Mouse (Mus musculus): Measurements from ENCODE around the gene App.

Gene App

GRCm38 (mm10) chr16:84989476-84989875 lies 184.1 kb downstream of the App start:
- no peak for ATAC-seq (ENCODE audit: insufficient number of reproducible peaks, low FRiP score, low TSS enrichment)

DNA sequence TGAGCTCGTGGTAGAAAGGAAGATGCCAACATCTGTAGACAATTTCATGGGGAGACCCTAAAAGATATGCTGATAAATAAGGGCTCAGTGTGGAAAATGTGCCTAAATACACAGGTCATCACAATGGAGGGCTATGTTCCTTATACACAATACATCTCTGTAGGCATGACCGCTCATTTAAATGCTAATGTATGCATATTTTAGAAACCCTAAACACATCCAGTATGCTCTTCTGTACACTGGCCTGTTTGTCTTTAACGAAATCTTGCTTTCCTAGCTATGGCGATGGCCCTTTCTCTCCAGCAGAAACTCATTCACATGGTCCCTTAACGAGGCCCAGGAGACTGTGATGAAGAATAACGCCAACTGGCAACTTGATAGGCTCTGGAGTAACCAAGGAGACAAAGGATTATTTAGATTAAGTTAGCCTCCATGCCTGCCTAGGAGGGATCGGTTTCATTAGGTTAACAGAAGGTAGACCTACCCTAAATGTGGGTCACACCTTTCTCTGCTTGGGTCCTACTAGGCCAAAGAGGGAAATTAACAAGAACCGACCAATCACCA lies 185.8 kb downstream of the App start:
- ATAC-seq (ENCODE audit: insufficient number of reproducible peaks, low FRiP score, low TSS enrichment) = no peak

DNA sequence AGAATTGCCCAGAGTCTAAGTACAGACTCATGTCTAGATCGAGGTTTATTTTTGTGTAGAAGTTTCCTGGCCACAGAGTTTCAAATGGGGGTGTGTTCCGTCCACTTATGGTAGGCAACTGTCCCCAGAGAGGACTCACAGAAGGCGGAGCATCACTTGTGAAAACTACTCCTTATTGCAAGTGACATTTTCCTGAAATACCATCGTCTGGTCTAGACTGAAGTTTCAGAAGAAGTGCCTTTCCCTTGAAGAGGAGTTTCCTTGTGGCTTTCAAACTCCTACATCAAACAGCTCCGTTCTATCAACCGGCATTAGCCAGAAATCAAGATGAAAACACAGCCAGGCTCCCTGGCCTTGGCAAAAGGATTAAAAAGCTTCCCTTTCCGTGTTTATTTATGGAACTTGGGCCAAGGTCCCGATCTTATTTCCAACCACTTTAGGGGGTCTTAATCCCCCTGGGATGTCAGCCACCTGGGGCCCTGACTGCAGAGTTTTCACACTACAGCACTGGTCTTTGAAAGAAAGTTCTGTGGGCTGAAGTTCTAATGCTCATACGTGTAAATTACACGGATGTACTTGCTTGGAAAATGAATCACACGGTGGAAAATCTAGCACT lies 187.4 kb downstream of the App start:
- no peak for ATAC-seq (ENCODE audit: insufficient number of reproducible peaks, low FRiP score, low TSS enrichment)

DNA sequence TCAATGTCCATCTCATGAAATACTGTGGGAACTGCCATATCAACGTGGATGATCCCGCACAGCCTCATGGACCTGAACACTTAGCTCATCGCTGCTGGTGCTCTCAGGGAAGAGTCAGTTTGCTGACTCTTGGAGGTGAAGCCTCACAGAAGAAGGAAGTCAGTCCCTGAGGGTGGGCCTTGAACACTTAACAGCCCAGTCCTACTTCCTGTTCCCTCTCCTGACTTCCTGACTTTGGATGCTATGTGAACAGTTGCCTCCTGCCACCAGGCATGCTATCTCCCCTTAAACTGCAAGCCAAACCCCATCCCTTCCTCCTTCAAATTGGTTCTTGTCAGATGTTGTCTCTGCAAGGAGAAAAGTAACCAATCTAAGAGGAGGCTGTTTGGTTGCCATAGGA lies 188.2 kb downstream of the App start:
- ATAC-seq (ENCODE audit: insufficient number of reproducible peaks, low FRiP score, low TSS enrichment) = no peak

GRCm38 (mm10) chr16:84983428-84983827 lies 190.1 kb downstream of the App start:
- peak; percentile 50; the same call in 1 of the 2 replicates for ATAC-seq (ENCODE audit: insufficient number of reproducible peaks, low FRiP score, low TSS enrichment)

GRCm38 (mm10) chr16:84982589-84982988 lies 191.0 kb downstream of the App start:
- no peak for ATAC-seq (ENCODE audit: insufficient number of reproducible peaks, low FRiP score, low TSS enrichment)

DNA sequence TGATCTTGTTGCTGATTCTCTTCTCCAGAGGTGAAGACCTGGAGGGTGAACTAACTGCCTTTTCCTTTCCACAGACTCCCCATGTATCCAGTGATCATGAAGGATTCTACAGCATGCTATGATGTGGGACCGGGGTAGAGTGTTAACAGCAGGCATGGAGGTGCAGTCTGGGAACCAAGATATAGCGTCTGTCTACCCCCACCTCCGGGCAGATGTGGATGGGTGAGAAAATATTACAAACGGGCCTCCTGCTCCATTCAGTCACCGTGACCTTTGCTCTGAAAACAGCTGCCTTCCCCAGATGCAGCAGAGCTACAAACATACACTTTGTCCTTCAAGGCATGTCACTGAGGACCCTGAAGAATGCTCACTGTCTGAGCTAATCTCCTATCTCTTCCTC lies 195.0 kb downstream of the App start:
- ATAC-seq (ENCODE audit: insufficient number of reproducible peaks, low FRiP score, low TSS enrichment) = no peak

DNA sequence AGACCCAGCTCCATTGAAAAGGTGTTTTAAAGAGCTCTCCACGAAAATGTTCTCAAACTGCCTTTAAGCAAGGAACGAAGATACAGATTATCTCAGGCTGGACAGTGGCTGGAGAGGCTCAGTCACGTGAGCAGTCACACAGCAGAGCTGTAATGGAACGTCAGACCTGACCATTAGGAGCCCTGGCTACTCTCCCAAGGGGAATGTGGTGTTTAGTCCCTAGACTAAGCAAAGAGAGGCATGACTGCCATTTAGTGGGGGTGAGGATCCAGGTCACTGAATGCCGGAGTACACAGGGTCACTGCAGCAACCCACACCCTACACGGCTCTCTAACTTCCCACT lies 199.4 kb downstream of the App start:
- ATAC-seq (ENCODE audit: insufficient number of reproducible peaks, low FRiP score, low TSS enrichment) = 0 out of 2 replicates have a peak, but pooled peaks have one; percentile 38

DNA sequence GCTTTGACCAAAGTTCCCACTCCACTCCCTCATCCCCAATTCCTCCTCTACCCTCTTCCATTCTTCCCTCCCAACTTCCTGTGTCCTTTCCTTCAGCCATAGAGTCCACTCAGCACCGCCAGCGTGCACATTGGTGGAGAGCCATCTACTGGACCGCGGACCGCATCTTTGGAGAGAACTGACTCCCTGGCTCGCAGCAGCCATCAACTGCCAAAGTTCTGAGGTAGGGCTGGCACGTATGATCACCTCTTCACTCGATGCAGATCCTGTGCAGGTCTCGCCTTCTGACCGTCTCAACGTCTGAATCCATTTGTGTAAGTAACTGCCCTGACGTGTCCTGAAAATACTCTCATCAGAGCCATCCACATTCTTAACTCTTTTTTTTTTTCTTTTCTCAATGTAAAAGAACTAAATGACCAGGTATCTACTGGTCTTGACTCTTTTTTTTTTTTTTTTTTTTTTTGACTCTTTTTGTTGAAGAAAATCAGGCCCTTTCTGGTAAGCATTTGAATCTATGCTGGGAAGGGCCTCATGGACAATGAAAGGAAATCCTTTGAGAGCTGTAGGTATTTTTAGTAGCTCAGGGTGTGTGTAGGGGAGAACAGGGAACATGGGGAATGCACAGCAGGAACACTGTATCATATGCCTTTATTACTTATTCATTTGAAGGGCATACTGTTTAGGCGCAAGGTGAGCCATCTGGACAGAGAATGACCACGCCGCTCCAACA lies 200.0 kb downstream of the App start:
- peak; percentile 22; the same call in 1 of the 2 replicates for ATAC-seq (ENCODE audit: insufficient number of reproducible peaks, low FRiP score, low TSS enrichment)

DNA sequence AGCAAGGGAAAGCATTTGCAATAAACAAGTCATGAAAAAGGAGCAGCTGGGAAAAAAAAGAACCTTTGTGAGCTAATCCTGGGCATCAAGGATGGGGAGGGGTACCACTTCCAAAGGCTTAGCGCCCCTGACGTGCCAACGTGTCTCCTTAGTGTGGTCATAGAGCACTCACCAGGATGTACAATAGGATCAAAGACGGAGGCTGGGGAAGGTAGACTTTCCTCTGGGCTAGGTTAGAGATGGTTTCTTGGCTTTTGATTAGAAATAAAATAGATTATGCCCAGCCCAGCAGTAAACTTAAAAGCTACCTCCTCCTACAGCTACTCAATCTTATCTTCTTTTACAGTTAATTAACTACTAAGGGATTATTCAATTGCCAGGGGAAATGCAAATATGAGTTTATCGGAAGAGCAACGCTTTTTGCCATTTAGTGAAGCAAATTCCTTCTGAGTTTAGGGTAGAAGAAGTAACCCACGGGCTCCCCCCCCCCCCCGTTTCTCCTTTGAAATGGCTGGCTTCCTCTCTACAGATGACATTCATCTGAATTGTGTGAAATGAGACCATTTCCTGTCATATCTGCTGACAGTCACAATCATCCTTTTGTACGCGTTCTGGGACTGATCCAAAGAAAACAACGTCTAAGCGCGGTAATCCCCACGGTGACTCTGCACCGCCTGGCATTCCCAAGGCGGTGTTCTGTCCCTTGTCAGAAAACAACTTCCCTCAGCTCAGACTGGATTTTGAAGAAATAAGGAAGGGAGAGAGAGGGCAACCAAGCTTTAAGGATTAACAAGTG lies 201.8 kb downstream of the App start:
- ATAC-seq (ENCODE audit: insufficient number of reproducible peaks, low FRiP score, low TSS enrichment) = no peak

- ATAC-seq (ENCODE audit: insufficient number of reproducible peaks, low FRiP score, low TSS enrichment) = no peak
These were observed 204.5 kb downstream of the App start for GRCm38 (mm10) chr16:84969026-84969425.

DNA sequence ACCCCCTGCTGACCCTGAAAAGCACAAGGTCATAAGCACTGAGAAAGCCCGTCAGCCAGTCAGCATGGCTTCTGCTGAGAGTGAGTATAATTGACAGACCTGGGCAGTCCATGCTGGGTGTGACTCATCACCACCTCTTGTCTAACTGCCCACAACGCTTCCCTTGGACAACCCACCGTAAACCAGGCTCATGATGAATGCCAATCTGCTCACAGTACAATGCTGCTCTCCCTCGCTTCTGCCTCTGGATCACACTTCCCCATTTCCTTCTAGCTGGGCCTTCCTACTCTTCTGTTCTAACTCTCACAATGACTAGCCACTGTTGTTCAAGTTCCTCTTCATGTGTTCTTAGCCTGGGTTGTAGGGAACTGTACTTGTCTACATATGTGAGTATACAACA lies 206.6 kb downstream of the App start:
- ATAC-seq (ENCODE audit: insufficient number of reproducible peaks, low FRiP score, low TSS enrichment) = no peak

DNA sequence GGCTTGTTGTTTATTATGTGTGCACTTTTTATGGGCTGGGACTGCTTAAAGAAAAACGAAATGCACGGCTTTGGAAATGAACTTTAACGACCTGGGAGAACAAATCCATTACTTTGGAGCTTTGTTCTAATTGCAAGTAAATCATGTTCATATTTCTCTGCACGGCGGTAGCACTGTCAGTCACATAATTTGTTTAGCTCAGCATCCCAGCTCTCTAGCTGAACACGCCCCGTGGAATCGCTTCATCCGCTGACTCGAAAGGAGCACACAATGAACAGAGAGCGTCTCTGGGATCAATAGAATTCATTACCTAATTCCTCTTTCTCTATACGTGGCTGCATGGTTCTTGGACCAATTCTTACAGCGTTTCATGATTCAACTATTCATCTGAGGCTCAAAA lies 207.5 kb downstream of the App start:
- ATAC-seq (ENCODE audit: insufficient number of reproducible peaks, low FRiP score, low TSS enrichment) = no peak

- ATAC-seq (ENCODE audit: insufficient number of reproducible peaks, low FRiP score, low TSS enrichment) = no peak
These were observed 209.6 kb downstream of the App start for GRCm38 (mm10) chr16:84963960-84964359.

- no peak for ATAC-seq (ENCODE audit: insufficient number of reproducible peaks, low FRiP score, low TSS enrichment)
These were observed 210.0 kb downstream of the App start for GRCm38 (mm10) chr16:84963527-84963926.

GRCm38 (mm10) chr16:84957253-84957652 lies 216.3 kb downstream of the App start:
- peak; percentile 34 for ATAC-seq (ENCODE audit: insufficient number of reproducible peaks, low FRiP score, low TSS enrichment)

DNA sequence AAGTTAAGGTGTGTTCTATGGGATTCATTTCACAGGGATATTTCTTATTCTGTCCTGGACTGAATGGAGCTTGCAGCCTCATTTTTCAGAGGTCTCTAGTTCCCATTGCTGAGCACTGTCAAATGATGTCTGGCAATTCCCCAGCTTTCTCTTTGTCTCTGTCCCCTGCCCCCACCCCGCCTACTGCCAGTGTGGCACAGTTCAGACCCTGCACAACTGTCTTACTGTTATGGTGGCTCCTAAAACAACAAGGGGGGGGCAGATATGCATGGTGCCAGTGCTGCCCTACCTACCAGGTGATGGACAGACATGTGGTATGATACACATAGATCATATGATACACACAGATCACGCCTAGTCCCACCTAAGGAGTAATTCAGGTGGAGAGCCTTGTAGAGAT lies 216.9 kb downstream of the App start:
- no peak for ATAC-seq (ENCODE audit: insufficient number of reproducible peaks, low FRiP score, low TSS enrichment)

DNA sequence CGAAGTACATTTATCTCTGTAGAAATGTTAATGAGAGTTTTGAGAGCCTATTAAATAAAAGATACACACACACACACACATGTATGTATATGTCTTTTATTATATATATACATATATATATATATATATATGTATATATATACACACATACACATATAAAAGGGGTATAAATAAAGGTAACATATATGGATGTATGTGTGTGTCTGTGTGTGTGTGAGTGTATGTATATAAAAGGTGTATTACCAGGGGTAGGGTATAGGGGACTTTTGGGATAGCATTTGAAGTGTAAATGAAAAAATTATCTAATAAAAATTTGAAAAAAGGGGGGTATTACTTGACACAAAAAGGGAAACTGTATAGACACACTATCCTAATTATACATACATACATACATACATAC lies 217.7 kb downstream of the App start:
- ATAC-seq (ENCODE audit: insufficient number of reproducible peaks, low FRiP score, low TSS enrichment) = no peak

GRCm38 (mm10) chr16:84955204-84955839 lies 218.2 kb downstream of the App start:
- peak; percentile 85 for ATAC-seq (ENCODE audit: insufficient number of reproducible peaks, low FRiP score, low TSS enrichment)

DNA sequence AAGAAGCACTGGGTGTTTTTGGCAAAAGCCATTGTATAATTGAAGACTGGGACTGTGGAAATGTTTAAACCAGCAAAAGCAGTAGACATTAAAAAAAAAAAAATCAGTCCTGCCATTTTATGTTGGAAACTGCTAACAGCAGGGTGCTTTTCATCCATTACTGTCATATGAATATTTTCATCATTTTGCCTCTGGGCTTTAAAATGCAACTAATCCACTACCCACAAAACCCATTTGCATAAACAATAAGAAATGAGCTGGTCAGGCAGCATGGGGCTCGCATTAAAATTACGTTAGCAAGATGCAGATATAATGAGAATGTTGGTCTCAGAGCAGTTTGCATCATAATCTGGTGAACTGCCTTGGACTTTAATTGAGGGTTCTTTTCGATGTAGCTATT lies 242.5 kb downstream of the App start:
- ATAC-seq (ENCODE audit: insufficient number of reproducible peaks, low FRiP score, low TSS enrichment) = no peak

GRCm38 (mm10) chr16:84927827-84928226 lies 245.7 kb downstream of the App start:
- ATAC-seq (ENCODE audit: insufficient number of reproducible peaks, low FRiP score, low TSS enrichment) = no peak
